In the genomic region with DNA sequence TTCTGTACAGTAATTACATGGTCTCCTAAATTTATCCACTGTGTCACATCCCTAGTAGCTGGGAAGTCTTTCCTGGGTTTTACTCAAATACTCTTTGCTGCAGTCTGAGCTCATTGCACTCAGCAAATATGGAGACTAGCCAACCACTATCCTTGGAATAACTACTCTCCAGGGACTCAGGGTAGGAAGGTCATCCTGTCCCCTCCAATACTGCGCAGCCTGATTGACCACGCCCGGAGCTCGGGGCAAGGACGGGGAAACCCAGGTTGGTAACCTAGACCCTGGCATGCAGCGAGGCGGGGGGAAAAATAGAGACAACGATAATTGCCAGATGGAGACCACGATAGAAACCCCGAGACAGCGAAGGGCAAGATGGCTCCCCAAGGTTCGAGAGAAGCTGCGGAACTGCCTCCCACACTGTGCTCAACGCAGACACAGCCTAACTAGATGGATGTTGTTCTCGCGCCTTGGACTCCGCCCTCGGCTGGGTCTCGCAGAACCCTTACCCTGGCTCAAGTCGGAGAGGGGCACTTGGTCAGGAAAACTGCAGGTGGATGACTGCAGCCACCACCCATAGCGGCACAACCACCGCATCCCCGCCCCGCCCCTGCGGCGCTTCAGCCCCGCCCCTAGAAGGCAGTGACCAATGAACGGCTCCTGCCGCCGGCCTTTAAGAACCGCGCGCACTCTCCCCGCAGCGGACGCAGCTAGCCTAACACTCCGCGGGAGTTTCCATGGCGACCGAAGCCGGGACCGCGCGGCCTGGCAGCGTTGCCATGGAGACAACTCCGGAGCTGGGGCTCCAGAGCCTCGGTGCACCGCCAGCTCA, we compare ENCODE assay signal across 8 mouse cellular contexts. TPM values are rescaled to one million over a fixed set of nuclear protein-coding genes. Genes with fewer than 3 reads are reported as not detected.
DNase-seq lines count a peak whose midpoint lies in the region; ATAC-seq lines count a peak whose summit lies in the region.

A gene (plus strand): TSS at position 700 of the 829 bp plus-strand sequence.

- no peaks in the 10 kb centered on the region for H3K36me3 ChIP-seq in forebrain, embryonic 11.5 days (ENCODE audit: control insufficient read depth, insufficient read depth, low read length)
- no peaks in the 10 kb centered on the region for H3K36me3 ChIP-seq in heart, embryonic 16.5 days (ENCODE audit: control insufficient read depth, insufficient read depth)
- H3K36me3 ChIP-seq in liver, embryonic 15.5 days (replicated peaks), result no peaks in the 10 kb centered on the region
- H3K36me3 ChIP-seq in neural tube, embryonic 12.5 days, result no peaks in the 10 kb centered on the region

- H3K9me3 ChIP-seq in forebrain, embryonic 11.5 days (ENCODE audit: control insufficient read depth, low read length), result no peaks in the 10 kb centered on the region
- H3K9me3 ChIP-seq in heart, embryonic 16.5 days (replicated peaks; ENCODE audit: control insufficient read depth, low read length), result no peaks in the 10 kb centered on the region
- no peaks in the 10 kb centered on the region for H3K9me3 ChIP-seq in liver, embryonic 15.5 days (replicated peaks)
- no peaks in the 10 kb centered on the region for H3K9me3 ChIP-seq in neural tube, embryonic 12.5 days

- H3K4me1 ChIP-seq in forebrain, embryonic 11.5 days (replicated peaks; ENCODE audit: control insufficient read depth, insufficient read depth, low read length), result peaks cover 13% of the 10 kb centered on the region
- H3K4me1 ChIP-seq in heart, embryonic 16.5 days (ENCODE audit: control insufficient read depth, insufficient read depth, low read length), result peaks cover 8% of the 10 kb centered on the region
- peaks cover 18% of the 10 kb centered on the region for H3K4me1 ChIP-seq in liver, embryonic 15.5 days (replicated peaks)
- H3K4me1 ChIP-seq in neural tube, embryonic 12.5 days, result peaks cover 32% of the 10 kb centered on the region

- DNase-seq in CD8-positive naive resting alpha-beta T cell, adult 2 months (ENCODE audit: low read depth in 2 of 2, low spot score in 2 of 2), result peak; percentile 81 to 82
- peak; percentile 83 for DNase-seq in c-Kit-positive CD71-negative TER-119-negative erythroid progenitor cells, embryonic 14.5 days (ENCODE audit: low read depth)
- DNase-seq in forebrain, embryonic 11.5 days (ENCODE audit: low spot score), result peak; percentile 99
- DNase-seq in kidney, postnatal 36 days, result peak; percentile 93 to 94
- DNase-seq in telencephalon, adult 2 months (ENCODE audit: low read depth, low spot score), result peak; percentile 96

- peak within 1 kb of the TSS; percentile 66 for H3K9ac ChIP-seq in forebrain, embryonic 11.5 days (ENCODE audit: low read length)
- peak within 1 kb of the TSS; percentile 73 for H3K9ac ChIP-seq in heart, embryonic 16.5 days (ENCODE audit: low read length)
- H3K9ac ChIP-seq in liver, embryonic 15.5 days, result peak within 1 kb of the TSS; percentile 10; the same call in 1 of the 2 replicates
- H3K9ac ChIP-seq in neural tube, embryonic 12.5 days, result peak within 1 kb of the TSS; percentile 58

- ATAC-seq in forebrain, embryonic 11.5 days (replicated peaks; ENCODE audit: low FRiP score), result peak; percentile 99
- ATAC-seq in heart, embryonic 16.5 days (replicated peaks; ENCODE audit: extremely low read depth, insufficient read depth, low FRiP score), result peak; percentile 91
- peak; percentile 97 for ATAC-seq in liver, embryonic 15.5 days (ENCODE audit: insufficient read depth)
- peak; percentile 97 for ATAC-seq in neural tube, embryonic 12.5 days (ENCODE audit: low FRiP score, low read depth)

- H3K27me3 ChIP-seq in forebrain, embryonic 11.5 days (ENCODE audit: control insufficient read depth, insufficient read depth, low read length), result no peaks in the 10 kb centered on the region; the same call in 1 of the 2 replicates
- peaks cover 15% of the 10 kb centered on the region for H3K27me3 ChIP-seq in heart, embryonic 16.5 days (ENCODE audit: control insufficient read depth, insufficient read depth, low read length)
- peaks cover 74% of the 10 kb centered on the region for H3K27me3 ChIP-seq in liver, embryonic 15.5 days
- H3K27me3 ChIP-seq in neural tube, embryonic 12.5 days (replicated peaks), result no peaks in the 10 kb centered on the region; the same call in 1 of the 2 replicates

- peak within 1 kb of the TSS; percentile 31; the same call in 1 of the 2 replicates for H3K27ac ChIP-seq in forebrain, embryonic 11.5 days (ENCODE audit: low read depth, low read length)
- H3K27ac ChIP-seq in heart, embryonic 16.5 days (ENCODE audit: low read length), result peak within 1 kb of the TSS; percentile 63
- no peak within 1 kb of the TSS for H3K27ac ChIP-seq in liver, embryonic 15.5 days (replicated peaks)
- H3K27ac ChIP-seq in neural tube, embryonic 12.5 days, result 0 out of 2 replicates have a peak within 1 kb of the TSS, but pooled peaks have one; percentile 12

- peak within 1 kb of the TSS; percentile 59 for H3K4me3 ChIP-seq in forebrain, embryonic 11.5 days (ENCODE audit: low read depth, low read length)
- H3K4me3 ChIP-seq in heart, embryonic 16.5 days (ENCODE audit: low read length), result peak within 1 kb of the TSS; percentile 74
- H3K4me3 ChIP-seq in liver, embryonic 15.5 days (replicated peaks), result peak within 1 kb of the TSS; percentile 60
- peak within 1 kb of the TSS; percentile 58 for H3K4me3 ChIP-seq in neural tube, embryonic 12.5 days

- under 1% methylated on average over 46 of the region's 48 CpGs for WGBS in forebrain, embryonic 11.5 days
- 2% methylated on average over 48 of the region's 48 CpGs for WGBS in heart, embryonic 16.5 days
- WGBS in liver, embryonic 15.5 days (ENCODE audit: insufficient replicate concordance), result 2% methylated on average over 47 of the region's 48 CpGs
- 1% methylated on average over 48 of the region's 48 CpGs for WGBS in neural tube, embryonic 12.5 days

- peak within 1 kb of the TSS; percentile 74 for H3K4me2 ChIP-seq in forebrain, embryonic 11.5 days (ENCODE audit: low read depth, low read length, severe bottlenecking)
- peak within 1 kb of the TSS; percentile 95 for H3K4me2 ChIP-seq in heart, embryonic 16.5 days (ENCODE audit: low read depth, low read length)
- H3K4me2 ChIP-seq in liver, embryonic 15.5 days, result peak within 1 kb of the TSS; percentile 84
- H3K4me2 ChIP-seq in neural tube, embryonic 12.5 days (replicated peaks), result peak within 1 kb of the TSS; percentile 86

RNA-seq across cellular contexts. Expression of the gene that starts here (rescaled TPM):
- polyA plus RNA-seq in forebrain, embryonic 11.5 days (2014; fragmentation: Nextera tagmentation; extraction: Ambion mirVana), result 16.2 and 18.1 TPM in 2 replicates
- 3.7 and 4.0 TPM in 2 replicates for polyA plus RNA-seq in heart, embryonic 16.5 days (2015; fragmentation: Nextera tagmentation; extraction: Ambion mirVana)
- 0.09 and 0.13 TPM in 2 replicates for polyA plus RNA-seq in liver, embryonic 15.5 days (2015; fragmentation: Nextera tagmentation; extraction: Ambion mirVana)
- polyA plus RNA-seq in neural tube, embryonic 12.5 days (2016; fragmentation: Nextera tagmentation; extraction: Ambion mirVana), result 10.3 and 12.6 TPM in 2 replicates

Comparison
In these comparisons a context has a peak if more than half of its experiments do, and no peak if none do; other contexts are left out.
1. Peak in ATAC-seq, H3K4me3 ChIP-seq, H3K9ac ChIP-seq and H3K4me2 ChIP-seq in liver, embryonic 15.5 days; RNA of the gene not detected or under 1 TPM.
2. H3K9ac ChIP-seq: peak in every context shown above with its lines; median percentile 73 in heart, embryonic 16.5 days; 66 in forebrain, embryonic 11.5 days; 58 in neural tube, embryonic 12.5 days; 10 in liver, embryonic 15.5 days.